Mouse (Mus musculus): ENCODE measurements around the gene Myo1b. TPM values are rescaled to one million over a fixed set of nuclear protein-coding genes. Genes with fewer than 3 reads are reported as not detected.

Myo1b gene
- total RNA-seq (2021), result 10 to 100 TPM; 10.7 to 14.6 TPM
- long read RNA-seq, experiment 1, full-length matches to known transcripts, result 7 of 8 reads
- long read RNA-seq, experiment 1, partial matches to known transcripts, result 1 of 8 reads
- long read RNA-seq, experiment 1, other reads (novel, unspliced or antisense), result 0 of 8 reads
- long read RNA-seq, experiment 2, full-length matches to known transcripts, result 12 of 17 reads
- long read RNA-seq, experiment 2, partial matches to known transcripts, result 4 of 17 reads
- long read RNA-seq, experiment 2, other reads (novel, unspliced or antisense), result 1 of 17 reads

DNA sequence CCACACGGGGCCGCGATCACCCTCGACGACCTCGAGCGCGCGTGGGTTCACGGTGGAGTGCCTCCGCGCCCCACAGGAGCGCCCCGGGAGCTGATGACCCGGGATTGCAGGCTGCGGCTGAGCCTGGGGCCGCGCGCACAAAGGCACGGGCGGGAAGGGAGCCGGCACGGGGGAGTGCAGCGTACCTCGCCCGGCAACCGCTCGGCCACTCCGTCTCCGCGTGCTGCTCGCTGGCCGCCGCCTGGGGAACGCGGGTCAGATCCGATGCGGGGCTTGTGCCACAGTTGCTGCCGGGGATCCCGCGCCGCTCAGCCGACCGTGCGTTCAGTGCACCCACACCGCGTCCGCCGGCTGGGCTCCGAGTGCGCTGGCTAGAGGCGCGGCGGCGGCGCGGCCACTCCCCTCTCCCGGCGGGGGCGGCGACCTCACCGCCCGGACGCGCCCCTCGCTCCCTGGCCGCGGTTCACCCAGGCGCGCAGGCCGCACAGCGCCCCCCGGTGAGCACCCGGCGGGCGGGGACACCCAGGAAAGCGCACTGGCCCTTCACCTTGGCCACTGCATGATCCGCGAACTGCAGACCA lies at the start of gene Myo1b:
Gene Myo1b, minus strand, starts transcription at position 496 of the 581 bp plus-strand sequence.
- peak; percentile 69 for DNase-seq

DNA sequence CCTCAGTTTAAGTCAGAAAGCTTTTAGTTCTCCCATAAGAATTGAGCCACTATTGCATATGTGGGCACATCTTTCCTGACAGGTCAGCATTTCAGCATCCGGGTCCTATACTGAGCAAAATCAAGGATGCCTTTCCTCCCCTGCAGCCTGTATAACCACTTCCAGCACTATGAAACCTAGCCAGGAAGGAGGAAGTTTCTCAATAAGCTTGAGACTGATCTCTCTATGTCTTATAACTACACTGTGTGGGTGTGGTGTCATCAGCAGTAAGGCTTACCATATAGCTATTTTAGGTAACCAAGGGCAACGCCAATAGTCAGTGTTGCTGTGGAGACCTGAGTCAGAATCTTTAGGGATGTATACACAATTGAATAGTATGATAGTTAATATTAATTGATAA lies 48.8 kb upstream of the Myo1b start:
- no peak for DNase-seq

- no peak for DNase-seq
Observed at GRCm38 (mm10) chr1:51947116-51947515, 31.2 kb upstream of the Myo1b start.

DNA sequence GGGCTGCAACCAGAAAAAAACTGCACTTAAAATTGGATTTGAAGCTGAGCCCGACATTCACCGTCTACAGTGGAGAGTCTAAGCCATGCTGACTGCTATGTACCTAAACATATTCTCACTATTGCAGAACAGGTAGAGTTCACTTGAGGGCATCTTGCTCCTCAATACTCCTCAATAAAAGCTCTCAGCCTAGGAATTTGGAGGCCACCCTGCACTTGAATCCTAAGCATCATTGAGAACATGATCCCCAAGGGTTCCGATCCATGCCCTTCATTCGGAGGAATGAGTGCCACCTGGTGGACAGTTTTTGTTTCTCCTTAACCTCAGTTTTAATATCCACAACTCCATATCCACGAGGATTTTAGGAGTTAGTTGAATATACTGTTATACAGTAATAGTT lies 28.9 kb upstream of the Myo1b start:
- no peak for DNase-seq

GRCm38 (mm10) chr1:51938357-51938756 lies 22.5 kb upstream of the Myo1b start:
- no peak for DNase-seq

DNA sequence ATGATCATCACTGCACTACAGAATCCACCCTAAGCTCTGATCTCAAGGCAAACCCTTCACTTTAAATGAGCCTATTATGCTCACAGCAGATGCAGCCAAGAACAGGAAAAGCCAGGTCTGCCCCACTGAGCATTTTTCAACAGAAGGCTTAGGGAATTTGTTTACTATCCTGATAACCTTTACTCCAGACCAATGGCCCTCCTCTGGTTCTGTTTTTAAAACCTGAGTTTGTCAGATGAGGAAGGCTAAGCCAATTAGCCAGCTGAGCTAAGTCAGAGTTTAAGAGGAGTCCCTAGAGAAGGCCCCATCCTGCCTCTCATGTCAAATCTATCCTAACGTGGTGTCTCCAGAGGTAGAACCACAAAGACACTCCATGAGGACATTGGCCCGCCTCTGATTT lies 19.1 kb upstream of the Myo1b start:
- DNase-seq, result no peak

- DNase-seq, result no peak
Observed at GRCm38 (mm10) chr1:51934176-51934924, 18.5 kb upstream of the Myo1b start.

DNA sequence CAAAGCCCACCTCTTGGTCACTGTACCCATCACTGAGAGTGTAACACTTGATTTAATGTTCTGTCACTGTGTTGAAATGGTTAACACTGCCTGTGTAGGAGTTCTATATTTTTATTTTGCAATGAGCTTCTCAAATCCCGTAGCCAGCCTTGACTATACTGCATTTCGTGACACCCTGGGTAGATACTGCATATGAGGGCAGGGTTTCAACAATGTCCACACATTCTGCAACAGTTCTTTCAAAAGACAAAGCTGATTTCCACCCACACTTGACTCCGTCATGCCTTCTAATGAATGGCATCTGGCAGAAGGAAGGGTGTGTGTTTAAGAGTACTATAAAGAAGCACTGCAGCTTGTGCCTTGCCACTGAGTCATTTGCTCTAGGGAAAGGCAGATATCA lies 17.0 kb upstream of the Myo1b start:
- no peak for DNase-seq

DNA sequence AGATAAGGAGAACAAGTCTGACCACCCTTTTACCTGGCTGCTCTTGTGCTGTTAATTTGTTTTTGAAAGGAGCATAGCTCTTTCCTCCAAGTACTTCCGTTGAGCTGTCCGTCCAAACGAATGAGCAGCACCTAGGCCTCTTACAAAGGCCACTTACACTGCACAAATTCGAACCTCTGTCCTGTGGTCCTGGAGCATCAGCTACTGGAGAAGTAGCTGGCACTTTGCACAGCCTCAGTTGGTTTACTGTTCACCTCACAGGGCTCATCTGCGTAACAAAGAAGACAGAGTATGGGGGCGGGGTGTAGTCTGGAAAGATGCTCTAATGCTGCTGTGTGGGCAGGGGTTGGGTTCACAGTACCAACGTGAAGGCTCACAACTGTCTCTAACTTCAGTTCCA lies 15.7 kb upstream of the Myo1b start:
- DNase-seq, result no peak

GRCm38 (mm10) chr1:51930584-51930983 lies 14.7 kb upstream of the Myo1b start:
- DNase-seq, result no peak

- DNase-seq, result no peak
Observed at GRCm38 (mm10) chr1:51929557-51929956, 13.7 kb upstream of the Myo1b start.

GRCm38 (mm10) chr1:51922820-51923219 lies 6.9 kb upstream of the Myo1b start:
- peak; percentile 12 for DNase-seq

DNA sequence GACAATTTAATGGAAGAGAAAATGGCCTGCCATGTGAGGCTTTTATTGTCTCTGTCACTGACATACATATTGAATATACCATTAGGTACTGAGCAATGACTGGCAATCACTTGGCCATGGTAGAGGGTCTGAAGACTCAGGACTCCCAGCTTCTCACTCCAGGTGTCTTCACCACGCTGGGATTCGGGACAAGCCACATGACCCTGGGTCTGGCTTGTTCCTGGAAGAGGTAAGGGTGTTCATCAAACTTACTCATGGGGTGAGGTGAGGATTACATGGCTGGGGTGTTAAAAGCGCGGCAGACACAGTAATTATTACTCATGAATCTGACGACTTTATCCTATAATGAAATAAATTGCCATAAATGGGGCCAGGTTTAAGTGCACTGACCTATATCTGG lies 405 bp upstream of the Myo1b start:
- no peak for DNase-seq

DNA sequence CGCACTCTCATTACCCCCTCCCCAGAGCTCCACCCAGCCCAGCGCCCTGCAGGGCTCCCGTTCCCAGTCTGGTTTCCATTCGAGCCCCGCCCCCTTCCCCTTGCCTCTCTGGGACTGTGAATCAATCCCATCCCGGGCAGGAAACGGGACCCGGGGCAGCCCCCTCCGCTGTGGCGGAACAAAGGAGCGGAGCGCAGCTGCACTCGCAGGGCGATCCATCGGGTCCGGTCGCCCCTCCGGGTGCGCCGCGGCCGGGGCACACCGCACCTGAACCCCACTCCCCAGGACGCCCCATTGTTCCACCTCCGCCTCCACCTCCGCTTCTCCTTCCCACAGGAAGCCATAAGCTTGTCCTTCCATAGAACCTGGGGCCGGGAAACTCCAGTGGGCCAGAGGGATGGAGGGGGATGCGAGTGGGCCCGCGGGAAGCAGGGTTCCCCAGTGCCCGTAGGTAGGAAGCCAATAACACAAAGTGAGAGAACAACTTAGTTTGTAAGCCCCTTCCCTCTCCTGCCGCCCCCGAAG lies 758 bp downstream of the Myo1b start:
- peak; percentile 76 for DNase-seq

- DNase-seq, result no peak
Observed at GRCm38 (mm10) chr1:51914095-51914494, 1.8 kb downstream of the Myo1b start.

GRCm38 (mm10) chr1:51913071-51913814 lies 2.6 kb downstream of the Myo1b start:
- DNase-seq, result no peak

DNA sequence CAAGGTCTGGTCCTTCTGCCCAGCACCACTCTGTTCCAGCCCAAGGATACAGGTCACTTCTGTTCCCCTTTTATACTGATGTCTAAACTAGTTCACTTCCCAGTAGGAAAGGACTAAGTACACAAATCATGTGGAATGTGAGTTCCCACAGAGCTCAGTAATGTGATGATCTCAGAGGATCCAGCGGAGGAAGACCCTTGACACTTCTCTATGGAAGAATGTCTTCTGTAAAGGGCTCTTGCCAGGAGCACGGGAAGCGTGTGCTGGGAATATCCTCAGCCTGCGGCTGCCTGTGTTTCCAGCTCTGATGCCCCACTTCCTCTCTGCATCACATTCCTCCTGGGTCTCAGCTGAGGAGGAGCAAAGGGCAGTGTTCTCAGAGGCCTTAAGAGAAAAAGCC lies 4.5 kb downstream of the Myo1b start:
- no peak for DNase-seq

- no peak for DNase-seq
Observed at GRCm38 (mm10) chr1:51909204-51909603, 6.7 kb downstream of the Myo1b start.

DNA sequence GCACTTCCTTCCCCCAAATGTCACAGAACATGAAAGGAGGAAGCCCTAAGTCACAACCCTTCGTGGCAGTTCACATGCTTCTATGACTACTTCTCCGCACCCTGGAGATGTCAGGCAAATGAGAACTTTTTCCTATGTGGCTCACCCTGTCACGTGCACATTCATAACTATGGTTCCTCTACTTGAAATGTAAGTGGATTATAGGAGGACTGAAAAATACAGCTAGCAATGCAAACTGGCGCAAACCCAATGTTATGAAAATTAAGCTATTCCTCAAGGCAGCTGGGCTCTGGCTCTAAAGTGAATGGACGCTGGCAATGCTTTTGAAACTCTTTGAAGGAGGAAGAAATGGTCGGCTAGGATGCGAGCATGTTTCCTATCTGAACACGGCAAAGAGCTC lies 8.1 kb downstream of the Myo1b start:
- DNase-seq, result no peak

DNA sequence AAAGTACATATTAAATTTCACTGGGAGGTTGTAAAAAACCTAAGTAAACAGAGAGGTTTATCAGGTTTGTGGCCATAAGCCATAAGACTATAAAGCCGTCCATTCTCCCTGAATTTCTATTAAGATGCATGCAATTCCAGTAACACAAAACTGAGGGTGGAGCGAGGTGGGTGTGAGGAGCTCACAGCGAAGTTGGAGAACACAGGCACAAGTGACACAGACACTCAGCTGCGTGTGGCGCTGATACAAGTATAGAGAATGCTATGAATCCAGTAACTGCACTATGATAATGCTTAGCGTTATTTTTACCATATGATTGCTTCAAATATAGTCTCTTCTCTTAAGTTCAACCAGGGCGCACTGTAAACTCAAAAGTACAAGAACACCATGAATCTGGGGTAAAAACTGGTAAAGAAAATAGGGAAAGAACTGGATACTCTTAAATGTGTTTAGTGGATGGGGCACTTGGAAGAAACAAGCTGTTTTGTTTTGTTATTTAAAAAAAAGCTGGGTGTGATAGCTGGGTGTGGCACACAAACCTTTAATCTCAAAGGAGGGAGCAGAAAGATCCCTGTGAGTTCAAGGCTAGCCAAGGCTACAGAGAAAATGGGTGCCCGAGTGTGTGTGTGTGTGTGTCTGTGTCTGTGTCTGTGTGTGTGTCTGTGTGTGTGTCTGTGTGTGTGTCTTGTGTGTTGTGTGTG lies 9.5 kb downstream of the Myo1b start:
- no peak for DNase-seq

DNA sequence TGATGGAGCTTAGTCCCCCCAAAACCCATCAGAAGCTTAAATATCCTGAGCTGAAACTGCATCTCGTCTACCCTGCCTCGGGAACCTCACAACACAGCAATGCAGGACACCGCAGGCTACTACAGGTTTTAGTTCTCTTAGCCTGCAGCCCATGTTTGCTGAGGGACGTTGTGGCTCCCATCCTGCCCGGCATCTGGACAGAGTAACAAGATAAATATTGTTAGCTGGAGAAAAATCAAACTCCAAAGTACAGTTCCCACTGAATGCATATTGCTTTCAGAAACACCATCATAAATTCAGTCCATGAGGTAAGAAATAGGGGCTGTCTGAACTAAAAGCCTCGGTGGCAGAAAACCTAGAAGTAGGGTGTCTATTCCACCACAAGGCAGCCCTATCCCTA lies 10.8 kb downstream of the Myo1b start:
- no peak for DNase-seq

- DNase-seq, result no peak
Observed at GRCm38 (mm10) chr1:51897160-51897572, 18.7 kb downstream of the Myo1b start.
